Comparison of ENCODE assay signal across 28 mouse cellular contexts in genomic region chr6:52267691-52268090, GRCm38 (mm10). TPM values are rescaled to one million over a fixed set of nuclear protein-coding genes. Genes with fewer than 3 reads are reported as not detected.
"Had no signal": no experiment of that assay in that cellular context is flagged by ENCODE, and none has a peak within 500 bp of the region (broad histone marks: within the 10 kb centered on the region; RNA-seq: fewer than 3 reads in every experiment).

No protein-coding gene starts in this region.

- H3K36me3 ChIP-seq: kidney, embryonic 15.5 days; limb, embryonic 15.5 days; liver, embryonic 12.5 days; liver, embryonic 15.5 days; lung, embryonic 15.5 days; midbrain, embryonic 12.5 days; midbrain, embryonic 15.5 days; neural tube, embryonic 12.5 days; neural tube, embryonic 15.5 days had no signal

- H3K4me1 ChIP-seq: liver, embryonic 12.5 days; liver, embryonic 15.5 days; lung, embryonic 15.5 days; midbrain, embryonic 12.5 days; midbrain, embryonic 15.5 days; neural tube, embryonic 12.5 days had no signal

- ATAC-seq: intestine, postnatal 0 days; liver, embryonic 12.5 days; midbrain, embryonic 15.5 days had no signal

- H3K27ac ChIP-seq: kidney, embryonic 15.5 days; limb, embryonic 15.5 days; liver, embryonic 12.5 days; liver, embryonic 15.5 days; lung, embryonic 15.5 days; midbrain, embryonic 12.5 days; midbrain, embryonic 15.5 days; neural tube, embryonic 12.5 days; neural tube, embryonic 15.5 days had no signal

- H3K9ac ChIP-seq: kidney, embryonic 15.5 days; limb, embryonic 15.5 days; liver, embryonic 12.5 days; liver, embryonic 15.5 days; lung, embryonic 15.5 days; midbrain, embryonic 12.5 days; midbrain, embryonic 15.5 days; neural tube, embryonic 12.5 days; neural tube, embryonic 15.5 days had no signal

- H3K9me3 ChIP-seq: kidney, embryonic 15.5 days; limb, embryonic 15.5 days; liver, embryonic 12.5 days; liver, embryonic 15.5 days; lung, embryonic 15.5 days; midbrain, embryonic 12.5 days; midbrain, embryonic 15.5 days; neural tube, embryonic 12.5 days; neural tube, embryonic 15.5 days had no signal

- H3K4me2 ChIP-seq: kidney, embryonic 15.5 days; limb, embryonic 15.5 days; liver, embryonic 12.5 days; liver, embryonic 15.5 days; lung, embryonic 15.5 days; midbrain, embryonic 12.5 days; midbrain, embryonic 15.5 days; neural tube, embryonic 12.5 days; neural tube, embryonic 15.5 days had no signal

- DNase-seq: kidney, adult 8-10 months; kidney, postnatal 10 days; kidney, postnatal 36 days; layer of hippocampus, postnatal 36 days; lung, adult 18-20 months; lung, postnatal 10 days; lung, postnatal 36 days; thymus, adult 18-20 months; thymus, postnatal 36 days had no signal

- H3K4me3 ChIP-seq: kidney, embryonic 15.5 days; limb, embryonic 15.5 days; liver, embryonic 12.5 days; liver, embryonic 15.5 days; lung, embryonic 15.5 days; megakaryocyte, embryonic 14.5 days; midbrain, embryonic 12.5 days; midbrain, embryonic 15.5 days; neural tube, embryonic 12.5 days; neural tube, embryonic 15.5 days had no signal

RNA-seq across cellular contexts. Expression of gene Hoxa13, which starts 7.0 kb away (rescaled TPM):
- total RNA-seq: layer of hippocampus, adult 8-10 months; layer of hippocampus, postnatal 10 days; layer of hippocampus, postnatal 36 days; left cerebral cortex, adult 8-10 months; left cerebral cortex, postnatal 14 days had no signal
- polyA plus RNA-seq: intestine, postnatal 0 days; liver, embryonic 12.5 days; liver, embryonic 15.5 days; lung, embryonic 15.5 days; midbrain, embryonic 12.5 days; midbrain, embryonic 15.5 days; small intestine, adult 2 months; spleen, adult 2 months; stomach, embryonic 16.5 days; testis, adult 2 months had no signal

RNA-seq across cellular contexts. Expression of gene Hoxa11, which starts 22.1 kb away (rescaled TPM):
- total RNA-seq: layer of hippocampus, adult 8-10 months; layer of hippocampus, postnatal 10 days; layer of hippocampus, postnatal 36 days; left cerebral cortex, adult 8-10 months; left cerebral cortex, postnatal 14 days had no signal
- polyA plus RNA-seq: liver, embryonic 12.5 days; liver, embryonic 15.5 days; lung, embryonic 15.5 days; midbrain, embryonic 12.5 days; small intestine, adult 2 months; spleen, adult 2 months; stomach, embryonic 16.5 days; testis, adult 2 months had no signal

RNA-seq across cellular contexts. Expression of gene Hoxa10, which starts 27.0 kb away (rescaled TPM):
- total RNA-seq: layer of hippocampus, adult 8-10 months; layer of hippocampus, postnatal 10 days; layer of hippocampus, postnatal 36 days; left cerebral cortex, adult 8-10 months; left cerebral cortex, postnatal 14 days had no signal
- polyA plus RNA-seq: midbrain, embryonic 12.5 days; small intestine, adult 2 months; spleen, adult 2 months had no signal

RNA-seq across cellular contexts. Expression of gene Hoxa9, which starts 36.8 kb away (rescaled TPM):
- total RNA-seq: layer of hippocampus, adult 8-10 months; layer of hippocampus, postnatal 10 days; layer of hippocampus, postnatal 36 days; left cerebral cortex, adult 8-10 months; left cerebral cortex, postnatal 14 days had no signal
- polyA plus RNA-seq: midbrain, embryonic 12.5 days; midbrain, embryonic 15.5 days; small intestine, adult 2 months had no signal

RNA-seq across cellular contexts. Expression of gene Evx1, which starts 45.6 kb away (rescaled TPM):
- total RNA-seq: layer of hippocampus, adult 8-10 months; layer of hippocampus, postnatal 10 days; layer of hippocampus, postnatal 36 days; left cerebral cortex, adult 8-10 months; left cerebral cortex, postnatal 14 days had no signal
- polyA plus RNA-seq: liver, embryonic 15.5 days; small intestine, adult 2 months; spleen, adult 2 months; stomach, embryonic 16.5 days had no signal
